Mouse (Mus musculus): ENCODE data around the gene Clic1. TPM values are rescaled to one million over a fixed set of nuclear protein-coding genes. Genes with fewer than 3 reads are reported as not detected.
"Not testable (repeated sequence)": the region's sequence is repeated elsewhere in the genome, so short reads cannot be mapped to it uniquely, and the experiment has no call there.

Clic1 gene
- total RNA-seq (2021) = 10 to 100 TPM; 28.3 to 32.5 TPM
- long read RNA-seq, experiment 1, transcript Clic1-201 (6 exons, 1,466 nt) = major isoform, 25 of 28 reads
- long read RNA-seq, experiment 1, partial matches to known transcripts = 2 of 28 reads
- long read RNA-seq, experiment 1, other reads (novel, unspliced or antisense) = 1 of 28 reads
- long read RNA-seq, experiment 2, transcript Clic1-201 (6 exons, 1,466 nt) = major isoform, 25 of 25 reads
- long read RNA-seq, experiment 2, partial matches to known transcripts = 0 of 25 reads
- long read RNA-seq, experiment 2, other reads (novel, unspliced or antisense) = 0 of 25 reads

DNA sequence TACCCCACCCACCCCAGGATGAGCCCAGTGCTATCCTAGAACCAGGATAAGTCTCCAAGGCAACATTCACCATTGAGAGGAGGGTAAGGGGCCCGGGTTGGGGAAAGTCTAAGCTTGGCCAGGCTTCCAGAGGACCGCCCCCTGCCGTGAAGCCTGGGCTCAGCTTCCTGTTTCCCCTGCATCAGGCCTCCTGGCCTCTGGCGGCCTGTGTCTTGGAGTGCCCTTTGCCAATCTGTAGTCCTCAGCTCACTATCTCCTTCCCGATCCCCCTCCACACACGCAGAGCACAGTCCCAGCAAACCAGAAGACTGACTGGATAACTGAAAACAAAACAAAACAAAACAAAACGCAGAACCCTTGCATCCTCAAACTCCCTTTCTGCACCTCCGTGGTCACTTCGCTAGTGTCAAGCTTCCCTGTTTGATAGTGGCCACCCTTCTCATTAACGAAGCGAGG is at the start of gene Clic1:
Gene Clic1 (plus strand): TSS at position 406 of the 456 bp plus-strand sequence.
- peak; percentile 70 for DNase-seq
- intact Hi-C loops (cut with DNase I; ENCODE audit: low total_unique reads) = no loop called here

DNA sequence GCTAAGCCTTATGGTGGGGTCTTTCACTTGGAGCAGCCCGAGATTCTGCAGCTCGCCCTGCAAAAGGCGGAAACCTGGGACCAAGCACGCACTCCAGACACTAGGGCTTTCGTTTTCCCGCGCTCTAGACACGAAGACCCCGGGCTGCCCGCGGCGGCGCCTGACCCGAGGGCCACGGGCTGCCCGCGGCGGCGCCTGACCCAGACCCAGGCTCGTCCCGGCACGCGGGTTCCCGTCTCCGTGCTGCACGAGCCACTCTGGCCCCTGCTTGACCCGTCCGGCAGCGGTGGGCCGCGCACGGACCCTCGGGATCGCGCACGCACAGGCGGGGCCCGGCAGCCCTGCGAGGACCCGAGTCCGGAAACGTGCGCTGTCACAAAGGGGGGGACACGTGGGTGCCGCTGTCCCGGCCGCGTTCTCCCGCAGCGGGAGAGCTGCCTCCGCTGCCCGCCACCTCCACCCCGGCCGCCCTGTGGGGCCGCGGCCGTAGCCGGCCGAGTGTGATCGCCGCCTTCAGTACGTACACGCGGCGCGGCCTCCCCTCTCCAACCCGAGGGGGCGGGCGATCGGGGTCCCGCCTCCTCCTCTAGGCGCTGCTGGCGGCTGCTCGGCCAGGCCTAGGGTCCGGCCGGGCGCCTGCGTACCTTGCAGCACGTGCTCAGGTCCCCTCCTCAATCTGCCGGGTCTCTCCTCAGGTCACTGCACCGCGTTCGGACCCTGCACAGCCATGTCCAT is 48.9 kb upstream of the Clic1 start, which contains the start of gene Vars:
Gene Vars (plus strand): TSS at position 271 of the 735 bp plus-strand sequence.
- DNase-seq = peak; percentile 90
- intact Hi-C loops (cut with DNase I; ENCODE audit: low total_unique reads) = no loop called here

DNA sequence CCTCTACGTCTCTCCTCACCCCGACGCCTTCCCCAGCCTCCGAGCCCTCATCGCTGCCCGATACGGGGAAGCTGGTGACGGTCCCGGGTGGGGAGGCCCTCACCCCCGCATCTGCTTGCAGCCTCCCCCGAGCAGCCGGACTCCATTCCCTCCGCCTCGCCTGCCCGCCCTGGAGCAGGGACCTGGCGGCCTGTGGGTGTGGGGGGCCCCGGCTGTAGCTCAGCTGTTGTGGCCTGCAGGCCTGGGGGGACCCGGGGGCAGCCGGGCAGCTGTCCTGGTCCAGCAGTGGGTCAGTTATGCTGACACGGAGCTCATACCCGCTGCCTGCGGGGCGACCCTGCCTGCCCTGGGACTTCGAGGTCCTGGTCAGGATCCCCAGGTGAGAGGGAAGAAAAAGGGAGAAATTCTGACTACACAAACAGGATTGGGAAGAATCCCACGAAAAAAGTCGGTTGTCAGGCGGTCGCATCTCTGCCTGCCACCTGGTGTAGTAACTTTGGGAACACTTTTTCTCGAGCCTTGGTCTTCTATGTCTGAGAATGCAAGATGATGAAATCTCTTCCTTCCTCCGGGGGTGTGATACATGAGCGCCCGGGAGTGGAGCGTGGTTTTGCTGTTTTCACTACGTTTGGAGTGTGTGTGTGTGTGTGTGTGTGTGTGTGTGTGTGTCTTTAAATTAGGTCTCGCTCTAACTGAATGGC is 48.2 kb upstream of the Clic1 start:
- intact Hi-C loops (cut with DNase I; ENCODE audit: low total_unique reads) = no loop called here
- DNase-seq = peak; percentile 47

DNA sequence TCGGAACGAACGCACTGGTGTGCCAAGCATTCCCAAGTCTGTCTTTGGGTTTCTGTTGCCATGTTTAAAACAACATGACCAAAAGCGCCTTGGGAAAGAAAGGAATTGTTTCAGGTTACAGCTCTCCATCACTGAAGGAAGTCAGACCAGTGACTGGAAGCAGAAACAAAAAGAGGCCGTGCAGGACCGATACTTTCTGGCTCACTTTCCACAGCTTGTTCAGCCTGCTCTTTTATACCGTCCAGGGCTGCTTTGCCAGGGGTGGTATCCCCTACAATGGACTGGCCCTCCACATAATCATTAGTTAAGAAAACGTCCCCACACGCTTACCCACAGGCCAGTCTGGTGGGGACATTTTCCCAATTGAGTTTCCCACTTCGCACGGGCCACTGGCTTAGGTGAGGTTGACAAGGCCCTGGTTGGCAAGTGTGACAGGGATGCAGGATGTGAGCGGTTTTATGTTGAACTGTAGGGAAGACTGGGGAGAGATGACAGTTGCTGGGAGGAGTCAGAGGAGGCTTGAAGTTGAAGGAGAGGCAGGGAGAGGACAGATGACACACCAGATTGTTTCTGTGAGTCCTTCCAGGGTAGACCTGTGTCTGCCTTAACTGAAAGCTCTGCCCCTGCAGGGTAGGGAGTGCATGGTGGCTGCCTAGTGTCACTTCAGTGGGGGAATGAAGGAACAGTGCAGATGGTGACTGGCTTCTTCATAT is 47.5 kb upstream of the Clic1 start:
- DNase-seq = no peak
- intact Hi-C loops (cut with DNase I; ENCODE audit: low total_unique reads) = no loop called here

DNA sequence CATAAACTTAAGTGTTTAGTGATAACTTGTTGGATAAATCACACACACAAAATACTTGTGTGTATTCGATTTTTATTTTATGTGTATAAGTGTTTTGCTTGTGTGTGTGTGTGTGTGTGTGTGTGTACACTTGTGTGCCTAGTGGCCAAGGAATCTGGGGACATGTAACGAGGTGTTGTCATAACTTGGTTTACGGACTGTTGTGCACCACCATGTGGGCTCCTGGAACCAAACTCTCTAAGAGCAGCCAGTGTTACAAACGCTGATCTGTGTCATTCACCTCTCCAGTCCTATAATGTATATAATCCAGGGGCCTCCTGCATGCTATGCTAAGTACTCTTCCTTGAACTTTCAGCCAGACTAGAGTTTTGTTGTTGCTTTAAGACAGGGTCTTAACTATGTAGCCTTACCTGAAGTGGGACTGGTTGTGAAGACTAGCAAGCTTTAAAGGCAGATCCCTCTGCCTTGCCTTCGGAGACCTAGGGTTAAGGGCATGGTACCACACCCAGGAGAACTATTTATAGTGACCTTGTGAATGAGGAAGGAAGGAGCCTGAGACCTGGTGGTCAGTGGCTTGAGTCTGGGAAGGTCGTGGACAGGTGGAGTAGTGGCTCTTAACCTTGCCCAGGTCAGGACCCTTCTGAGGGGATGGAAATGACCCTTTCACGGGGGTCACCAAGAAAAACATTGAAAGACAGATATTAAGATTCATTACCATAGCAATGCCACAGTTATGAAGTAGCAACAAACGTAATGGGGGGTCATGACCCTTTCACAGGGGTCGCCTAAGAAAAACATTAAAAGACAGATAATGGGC is 46.5 kb upstream of the Clic1 start:
- intact Hi-C loops (cut with DNase I; ENCODE audit: low total_unique reads) = no loop called here
- DNase-seq = no peak

DNA sequence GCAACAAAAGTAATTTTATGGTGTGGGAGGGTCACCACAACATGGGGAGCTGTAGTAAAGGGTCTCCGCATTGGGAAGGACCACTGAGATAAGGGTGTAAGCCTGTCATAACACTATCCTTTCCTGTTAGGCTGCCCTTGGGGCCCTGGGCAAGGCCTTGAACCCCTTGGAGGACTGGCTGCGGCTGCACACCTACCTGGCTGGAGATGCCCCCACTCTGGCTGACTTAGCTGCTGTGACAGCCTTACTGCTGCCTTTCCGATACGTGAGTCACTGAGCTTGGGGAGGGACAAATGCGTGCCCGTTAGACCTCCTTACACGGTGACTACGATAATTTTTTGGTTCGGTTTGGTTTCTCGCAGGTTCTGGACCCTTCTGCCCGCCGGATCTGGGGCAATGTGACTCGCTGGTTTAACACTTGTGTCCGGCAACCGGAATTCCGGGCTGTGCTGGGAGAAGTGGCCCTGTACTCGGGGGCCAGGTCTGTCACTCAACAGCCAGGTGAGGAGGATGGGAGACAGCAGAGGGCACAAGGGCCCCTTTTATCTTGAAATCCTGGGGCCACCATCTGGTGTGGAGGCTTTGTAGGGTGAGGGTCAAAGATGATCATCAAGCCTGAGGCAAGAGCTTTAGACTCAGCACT is 45.6 kb upstream of the Clic1 start:
- DNase-seq = no peak
- intact Hi-C loops (cut with DNase I; ENCODE audit: low total_unique reads) = no loop called here

DNA sequence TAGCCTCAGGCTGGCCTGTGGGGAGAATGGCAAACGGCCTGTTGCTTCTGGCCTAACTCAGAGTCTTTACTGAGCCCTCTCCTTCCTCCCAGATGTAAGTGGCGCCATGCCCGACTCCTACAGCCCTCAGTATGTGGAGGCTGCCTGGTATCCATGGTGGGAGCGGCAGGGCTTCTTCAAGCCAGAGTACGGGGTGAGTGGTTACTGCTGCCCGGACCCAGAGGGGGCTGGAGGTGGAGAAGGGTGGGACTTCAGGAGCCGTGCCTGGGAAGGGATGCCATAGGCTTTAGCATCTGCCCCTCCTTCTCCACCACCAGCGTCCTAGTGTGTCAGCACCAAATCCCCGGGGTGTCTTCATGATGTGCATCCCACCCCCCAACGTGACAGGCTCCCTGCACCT is 44.6 kb upstream of the Clic1 start:
- DNase-seq = no peak
- intact Hi-C loops (cut with DNase I; ENCODE audit: low total_unique reads) = no loop called here

DNA sequence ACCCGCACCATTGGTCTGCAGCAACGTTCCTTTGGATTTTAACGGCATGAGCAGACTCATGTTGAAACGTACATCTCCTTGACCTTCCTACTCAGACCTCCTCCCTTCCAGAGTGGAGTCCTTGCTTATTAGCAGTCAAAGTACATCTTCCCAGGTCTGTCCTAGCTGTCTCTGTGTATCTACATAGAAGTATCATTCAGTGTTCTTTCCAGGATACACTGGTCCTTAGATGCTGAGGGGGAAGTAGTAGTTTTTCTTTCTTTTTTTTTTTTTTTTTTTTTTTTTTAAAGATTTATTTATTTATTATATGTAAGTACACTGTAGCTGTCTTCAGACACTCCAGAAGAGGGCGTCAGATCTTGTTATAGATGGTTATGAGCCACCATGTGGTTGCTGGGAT is 43.9 kb upstream of the Clic1 start:
- intact Hi-C loops (cut with DNase I; ENCODE audit: low total_unique reads); DNase-seq: not testable (repeated sequence)

DNA sequence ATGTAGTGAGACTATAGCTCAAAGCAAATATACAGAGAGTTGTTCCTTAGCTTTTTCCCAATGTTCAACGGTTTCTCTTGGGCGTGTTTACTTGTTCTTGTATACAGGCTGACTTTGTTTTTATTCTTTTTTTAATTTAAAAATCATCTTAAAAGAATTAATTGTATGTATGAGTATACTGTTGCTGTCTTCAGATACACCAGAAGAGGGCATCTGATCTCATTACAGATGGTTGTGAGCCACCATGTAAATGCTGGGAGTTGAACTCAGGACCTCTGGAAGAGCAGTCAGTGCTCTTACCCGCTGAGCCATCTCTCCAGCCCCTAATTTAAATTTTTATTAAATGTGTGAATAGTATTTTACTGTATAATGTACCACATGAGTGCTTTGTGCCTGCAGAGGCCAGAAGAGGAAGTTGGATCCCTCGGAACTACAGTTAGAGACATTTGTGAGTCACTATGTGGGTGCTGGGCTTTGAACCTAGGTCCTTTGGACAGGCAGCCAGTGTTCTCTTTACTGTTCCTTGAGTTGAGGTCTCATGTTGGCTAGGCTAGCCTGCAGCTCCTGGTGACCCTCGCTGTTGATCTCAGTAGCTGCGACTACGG is 42.3 kb upstream of the Clic1 start:
- intact Hi-C loops (cut with DNase I; ENCODE audit: low total_unique reads) = no loop called here
- DNase-seq = no peak

DNA sequence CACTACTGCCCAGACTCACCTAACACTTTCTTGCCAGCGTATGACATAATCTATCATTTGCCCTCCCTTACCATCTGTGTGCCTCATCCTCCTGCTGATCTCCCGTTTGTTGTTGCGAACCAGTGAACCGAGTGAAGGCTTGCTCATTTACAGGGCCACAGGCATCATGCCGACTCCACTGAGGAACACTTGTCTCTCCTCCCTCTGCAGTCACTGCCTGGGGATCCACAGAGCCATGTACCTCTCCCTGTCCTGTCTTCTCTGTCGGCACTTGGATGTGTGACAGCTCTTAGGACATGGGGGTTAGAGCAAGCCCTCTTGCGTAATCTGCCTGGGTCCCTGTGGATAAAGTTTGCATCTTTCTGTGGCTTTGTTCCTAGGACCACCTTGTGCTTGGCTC is 40.2 kb upstream of the Clic1 start:
- intact Hi-C loops (cut with DNase I; ENCODE audit: low total_unique reads) = no loop called here
- no peak for DNase-seq

DNA sequence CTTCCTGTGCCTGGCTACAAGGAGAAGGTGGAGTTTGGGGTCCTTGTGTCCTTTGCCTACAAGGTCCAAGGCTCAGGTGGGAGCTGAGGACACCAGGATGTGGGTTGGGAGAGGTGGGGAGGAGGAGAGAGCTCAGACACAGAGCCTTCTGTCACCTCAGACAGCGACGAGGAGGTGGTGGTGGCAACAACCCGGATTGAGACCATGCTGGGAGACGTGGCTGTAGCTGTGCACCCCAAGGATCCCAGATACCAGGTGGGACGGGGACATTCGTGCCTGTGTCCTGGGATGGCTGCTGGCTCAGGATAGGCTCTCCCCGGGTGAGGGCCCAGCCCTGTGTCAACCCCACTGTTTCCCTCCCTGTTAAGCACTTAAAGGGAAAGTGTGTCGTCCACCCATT is 38.3 kb upstream of the Clic1 start:
- DNase-seq = no peak
- intact Hi-C loops (cut with DNase I; ENCODE audit: low total_unique reads) = no loop called here

DNA sequence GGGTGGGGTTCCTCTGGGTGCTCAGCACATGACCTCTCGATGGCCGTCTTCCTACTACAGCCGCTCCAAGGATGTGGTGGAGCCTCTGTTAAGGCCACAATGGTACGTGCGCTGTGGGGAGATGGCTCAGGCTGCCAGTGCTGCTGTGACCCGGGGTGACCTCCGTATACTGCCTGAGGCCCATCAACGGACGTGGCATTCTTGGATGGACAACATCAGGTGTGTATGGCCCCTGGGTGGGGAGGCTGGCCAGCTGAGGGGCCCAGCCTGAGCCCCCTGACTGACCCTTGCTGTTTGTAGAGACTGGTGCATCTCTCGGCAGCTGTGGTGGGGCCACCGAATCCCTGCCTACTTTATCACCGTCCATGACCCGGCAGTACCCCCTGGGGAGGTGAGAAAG is 37.3 kb upstream of the Clic1 start:
- no peak for DNase-seq

DNA sequence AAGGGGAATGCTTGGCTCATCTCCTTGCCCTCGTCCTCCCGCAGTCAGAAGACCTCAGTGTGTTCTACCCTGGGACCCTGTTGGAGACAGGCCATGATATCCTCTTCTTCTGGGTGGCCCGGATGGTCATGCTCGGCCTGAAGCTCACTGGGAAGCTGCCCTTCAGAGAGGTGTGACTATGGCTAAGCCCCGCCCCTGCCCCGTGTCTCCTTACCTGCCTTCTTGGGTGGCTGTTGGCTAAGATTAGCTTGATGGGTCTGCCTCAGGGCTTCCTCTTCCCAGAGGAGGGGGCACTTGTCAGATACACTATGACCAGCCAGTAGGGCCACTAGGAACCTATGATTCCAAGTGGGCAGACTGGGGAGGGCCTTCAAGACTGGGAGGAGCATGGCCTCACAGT is 36.5 kb upstream of the Clic1 start:
- intact Hi-C loops (cut with DNase I; ENCODE audit: low total_unique reads) = no loop called here
- no peak for DNase-seq

More for the DNA sequence above, 37.3 kb upstream of the Clic1 start:
- intact Hi-C loops (cut with DNase I; ENCODE audit: low total_unique reads) = no loop called here

DNA sequence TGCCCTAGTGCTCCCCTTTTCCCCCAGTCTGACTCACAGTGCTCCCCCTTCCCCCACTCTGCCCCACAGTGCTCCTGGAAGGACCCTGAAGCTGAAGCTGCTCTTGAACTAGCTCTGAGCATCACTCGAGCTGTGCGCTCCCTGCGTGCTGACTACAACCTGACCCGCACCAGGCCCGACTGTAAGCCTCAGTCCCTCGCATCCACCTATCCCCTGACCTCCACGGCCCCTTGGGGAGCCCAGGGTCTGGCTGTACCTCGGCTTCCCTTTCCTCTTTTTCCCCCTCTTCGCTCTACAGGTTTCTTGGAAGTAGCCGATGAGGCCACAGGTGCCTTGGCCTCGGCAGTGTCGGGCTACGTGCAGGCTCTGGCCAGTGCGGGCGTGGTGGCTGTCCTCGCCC is 34.5 kb upstream of the Clic1 start:
- intact Hi-C loops (cut with DNase I; ENCODE audit: low total_unique reads) = loop anchor here (5.0 kb wide), 1 partner anchor 87 kb away; no protein-coding TSS in a partner anchor
- DNase-seq = no peak

DNA sequence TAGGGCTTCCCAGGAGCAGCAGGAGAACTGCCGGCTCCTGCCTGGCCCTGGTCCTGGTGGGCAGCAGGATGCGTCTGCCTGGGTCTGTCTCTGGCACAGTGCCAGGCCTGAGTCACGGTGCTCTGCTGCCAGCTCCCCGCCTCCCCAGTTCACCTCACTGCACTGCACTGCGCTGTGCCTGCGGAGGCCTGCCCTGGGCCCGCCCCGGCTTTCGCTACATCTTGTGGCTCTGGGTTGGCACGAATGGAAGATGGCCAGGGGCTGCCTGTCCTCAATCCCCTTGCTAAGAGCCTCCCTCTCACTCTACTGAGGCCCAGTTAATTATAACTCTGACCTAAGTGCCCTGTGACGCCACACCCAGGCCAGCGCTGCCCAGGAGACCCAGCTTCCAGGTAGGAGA is 33.4 kb upstream of the Clic1 start, which contains the start of gene Vwa7:
Gene Vwa7 (plus strand): TSS at position 204 of the 400 bp plus-strand sequence.
- DNase-seq = peak; percentile 40
- intact Hi-C loops (cut with DNase I; ENCODE audit: low total_unique reads) = loop anchor here (5.0 kb wide), 1 partner anchor 86 kb away; no protein-coding TSS in a partner anchor

DNA sequence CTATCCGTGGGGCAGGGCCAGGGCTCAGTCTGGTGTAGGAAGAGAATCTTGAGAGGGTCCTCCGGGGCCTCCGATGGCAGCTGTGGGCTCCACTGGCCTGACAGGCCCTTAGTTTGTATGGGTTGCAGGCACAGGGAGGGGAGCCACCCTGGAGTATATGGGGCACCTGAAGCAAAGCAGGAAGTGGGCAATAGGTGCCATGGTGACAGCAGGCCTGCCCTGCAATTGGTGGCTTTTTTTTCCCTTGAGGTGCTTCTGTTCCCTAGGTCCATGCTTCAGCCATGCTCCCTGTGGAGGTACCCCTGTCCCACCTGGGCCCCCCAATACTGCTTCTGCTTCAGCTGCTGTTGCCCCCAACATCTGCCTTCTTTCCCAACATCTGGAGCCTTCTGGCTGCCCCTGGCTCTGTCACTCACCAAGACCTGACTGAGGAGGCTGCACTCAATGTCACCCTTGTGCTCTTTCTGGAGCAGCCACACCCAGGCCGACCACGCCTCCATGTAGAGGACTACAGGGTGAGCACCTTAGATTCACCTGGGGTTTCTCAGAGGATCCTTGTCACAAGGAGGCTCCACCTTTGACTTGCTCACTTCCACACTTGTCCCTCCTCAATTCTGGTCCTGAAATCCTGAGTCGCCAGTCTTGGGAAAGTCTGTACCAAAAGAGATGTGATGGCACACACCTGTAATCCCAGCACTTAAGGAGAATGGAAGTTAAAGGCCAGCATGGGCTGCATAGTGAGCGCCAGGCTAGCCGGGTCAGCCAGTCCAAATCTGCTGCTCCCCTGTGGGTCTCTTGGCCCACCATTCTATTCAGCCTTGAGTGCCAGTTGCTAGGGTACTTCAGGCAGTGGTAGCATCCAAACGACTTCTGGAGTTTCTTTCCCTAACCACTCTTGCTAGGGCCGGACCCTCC is 32.7 kb upstream of the Clic1 start:
- no peak for DNase-seq
- intact Hi-C loops (cut with DNase I; ENCODE audit: low total_unique reads) = loop anchor here (5.0 kb wide), 1 partner anchor 85 kb away; no protein-coding TSS in a partner anchor

DNA sequence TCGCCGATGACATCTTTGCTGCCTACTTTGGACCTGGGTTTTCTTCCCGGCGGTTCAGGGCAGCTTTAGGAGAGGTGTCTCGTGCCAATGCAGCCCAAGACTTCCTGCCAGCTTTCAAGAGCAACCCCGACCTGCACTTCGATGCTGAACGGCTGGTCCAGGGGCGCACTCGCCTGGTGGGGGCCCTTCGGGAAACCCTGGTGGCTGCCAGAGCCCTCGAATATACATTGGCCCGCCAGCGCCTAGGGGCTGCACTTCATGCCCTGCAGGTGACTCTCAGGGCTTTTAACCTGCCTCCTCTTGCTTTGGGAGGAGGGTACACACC is 32.1 kb upstream of the Clic1 start:
- DNase-seq = no peak
- intact Hi-C loops (cut with DNase I; ENCODE audit: low total_unique reads) = loop anchor here (5.0 kb wide), 1 partner anchor 85 kb away; no protein-coding TSS in a partner anchor
